Mouse (Mus musculus) heart, embryonic 11.5 days (tissue): ENCODE results near the gene Trafd1. TPM values are rescaled to one million over a fixed set of nuclear protein-coding genes. Genes with fewer than 3 reads are reported as not detected.

Source experiments
- ATAC-seq: fragments of 200-750 bp; cut with Nextera tagmentation; replicated peaks from 2 replicates; pipeline ENCODE4 v1.8.0; 2017; ENCODE audit warnings: moderate library complexity; ENCODE audit not compliant: insufficient number of reproducible peaks, low FRiP score, low TSS enrichment
- H3K27ac ChIP-seq: fragments of 300-500 bp; sonication (generic); 2 replicates; pipeline ENCODE4 v1.5.1; 2014; ENCODE audit warnings: mild to moderate bottlenecking, low read depth, low read length
- H3K27me3 ChIP-seq: fragments of 300-500 bp; sonication (generic); 2 replicates; pipeline ENCODE4 v1.6.1; 2014; ENCODE audit warnings: mild to moderate bottlenecking, low read length, mixed read lengths; ENCODE audit not compliant: control insufficient read depth, insufficient read depth
- H3K36me3 ChIP-seq: fragments of 300-500 bp; sonication (generic); 2 replicates; pipeline ENCODE4 v1.6.1; 2014; ENCODE audit warnings: mild to moderate bottlenecking, low read length, moderate library complexity, mixed read lengths; ENCODE audit not compliant: control insufficient read depth, insufficient read depth
- H3K4me1 ChIP-seq: fragments of 300-500 bp; sonication (generic); 2 replicates; pipeline ENCODE4 v1.6.1; 2014; ENCODE audit warnings: low read length; ENCODE audit not compliant: control insufficient read depth, insufficient read depth
- H3K4me2 ChIP-seq: fragments of 300-500 bp; sonication (generic); 2 replicates; pipeline ENCODE4 v1.6.1; 2014; ENCODE audit warnings: mild to moderate bottlenecking, moderate library complexity
- H3K4me3 ChIP-seq: fragments of 300-500 bp; sonication (generic); 2 replicates; pipeline ENCODE4 v1.5.1; 2014; ENCODE audit warnings: low read depth, low read length
- H3K9ac ChIP-seq: fragments of 300-500 bp; sonication (generic); 2 replicates; pipeline ENCODE4 v1.6.1; 2014; ENCODE audit warnings: mild to moderate bottlenecking, low read depth, low read length, moderate library complexity
- H3K9me3 ChIP-seq: fragments of 300-500 bp; sonication (generic); replicated peaks from 2 replicates; pipeline ENCODE4 v1.6.1; 2016; ENCODE audit warnings: low read length; ENCODE audit not compliant: control insufficient read depth
- WGBS: fragments of 180-500 bp; shearing (Covaris S2); extraction: QIAGEN DNeasy Blood & Tissue Kit; methylation state at CpG from one replicate; pipeline ENCODE4 v1.1.7; 2014; ENCODE audit not compliant: insufficient replicate concordance; 5-methylcytosine and 5-hydroxymethylcytosine counted together
- polyA plus RNA-seq: library from polyadenylated mRNA; unstranded; fragments of >200 nt; fragmentation: Nextera tagmentation; extraction: Ambion mirVana; gene quantifications from 2 replicates; pipeline ENCODE4 v1.2.1, GENCODE M21; 2014

Trafd1 gene
- polyA plus RNA-seq, 1 experiment from 2014 or later, result 60.6 TPM

DNA sequence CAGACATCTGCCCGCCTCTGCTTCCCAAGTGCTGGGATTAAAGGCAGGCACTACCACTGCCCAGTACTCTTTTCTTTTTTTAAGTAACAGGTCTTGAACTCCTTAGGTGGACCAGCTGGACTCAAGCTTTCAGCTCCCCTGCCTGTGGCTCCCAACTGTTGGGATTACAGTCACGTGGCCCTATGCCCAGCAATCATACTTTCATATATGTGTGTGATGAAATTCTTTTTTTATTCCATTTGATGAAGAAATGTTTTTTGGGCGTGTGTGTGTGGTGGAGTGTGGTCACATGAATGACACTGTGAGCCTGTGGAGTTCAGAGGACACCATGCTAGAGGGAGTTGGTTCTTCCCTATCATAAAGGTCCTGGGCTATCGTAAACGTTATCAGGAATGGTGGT is 14.1 kb upstream of the Trafd1 start:
- H3K4me3 ChIP-seq, result no peak overlapping the region
- H3K9ac ChIP-seq, result no peak overlapping the region
- H3K4me1 ChIP-seq, result peaks cover 20% of the 10 kb centered on the region
- H3K9me3 ChIP-seq, result no peaks in the 10 kb centered on the region
- no peak overlapping the region for H3K27ac ChIP-seq
- no peaks in the 10 kb centered on the region; the same call in 1 of the 2 replicates for H3K36me3 ChIP-seq
- peak overlapping the region; percentile 95 for H3K4me2 ChIP-seq
- ATAC-seq, result no peak
- H3K27me3 ChIP-seq, result no peaks in the 10 kb centered on the region
- WGBS, result 78% methylated on average over 5 of the region's 5 CpGs

DNA sequence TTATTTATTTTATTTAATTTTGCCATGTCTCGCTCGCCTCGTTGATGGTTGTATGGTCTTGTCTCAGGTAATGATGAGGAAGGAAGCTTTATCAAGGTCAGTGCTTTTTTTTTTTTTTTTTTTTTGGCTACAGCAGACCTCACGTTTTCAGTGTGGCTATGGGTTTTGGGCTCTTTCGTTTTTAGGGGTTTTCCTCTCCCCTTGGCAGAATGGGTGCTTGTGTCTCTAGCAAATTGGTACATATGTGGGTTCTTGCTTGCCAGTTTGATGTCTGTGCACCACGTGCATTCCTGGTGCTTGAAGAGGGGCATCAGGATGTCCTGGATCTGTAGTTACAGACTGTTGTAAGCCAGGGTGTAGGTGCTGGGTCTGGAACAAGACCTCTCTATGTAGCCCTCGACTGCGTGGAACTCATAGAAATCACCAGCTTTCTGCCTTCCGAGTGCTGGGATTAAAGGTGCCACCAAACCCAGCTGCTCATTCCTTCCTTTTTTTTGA is 13.6 kb upstream of the Trafd1 start:
- Histone ChIP-seq H3K36me3 (no peaks in the 10 kb centered on the region; the same call in 1 of the 2 replicates), H3K4me1 (peaks cover 20% of the 10 kb centered on the region), H3K27me3 (no peaks in the 10 kb centered on the region), H3K4me2 (peak overlapping the region; percentile 95), H3K9me3 (no peaks in the 10 kb centered on the region), H3K4me3 (peak overlapping the region; percentile 97), H3K27ac (no peak overlapping the region), H3K9ac (peak overlapping the region; percentile 90)
- 42% methylated on average over 9 of the region's 9 CpGs for WGBS
- ATAC-seq, result no peak

DNA sequence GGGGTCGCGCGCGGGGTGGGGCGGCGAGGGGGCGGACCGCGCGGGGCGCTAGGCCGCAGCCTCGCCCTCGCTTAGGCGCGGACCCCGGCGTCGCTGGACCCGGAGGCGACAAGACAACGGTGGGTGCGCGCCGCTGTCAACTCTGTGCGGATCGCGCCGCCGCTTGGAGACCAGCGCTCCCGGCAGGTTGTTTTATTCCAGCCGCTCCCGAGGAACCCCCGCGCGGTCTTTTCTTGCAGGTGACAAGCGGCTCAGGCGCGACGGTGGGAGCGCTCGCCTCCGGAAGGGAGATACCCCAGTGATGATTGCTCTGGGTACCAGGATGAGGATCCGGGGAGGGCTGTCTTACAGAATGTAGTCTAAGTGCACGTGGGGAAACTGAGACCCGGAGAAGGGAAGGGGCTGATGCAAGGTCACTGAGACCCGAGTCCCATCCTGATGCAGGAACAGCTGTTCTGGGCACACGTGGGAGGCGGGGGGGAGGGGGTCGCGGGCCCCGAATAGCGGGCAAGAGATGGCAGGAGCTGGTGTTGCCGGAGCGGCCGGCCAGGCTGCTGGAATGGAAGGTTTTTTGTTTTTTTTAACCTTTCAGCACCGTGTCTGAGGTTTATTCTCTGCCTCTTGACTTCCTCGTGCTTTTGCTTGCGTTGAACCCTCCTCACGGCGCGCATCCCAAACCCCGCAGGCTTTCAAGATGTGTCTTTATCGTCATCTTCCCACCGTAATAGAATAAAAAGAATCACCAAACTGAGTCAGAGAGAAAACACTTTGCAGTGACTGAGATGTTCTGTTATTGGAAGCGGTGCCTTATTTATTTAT is 12.9 kb upstream of the Trafd1 start:
- H3K9me3 ChIP-seq, result no peaks in the 10 kb centered on the region
- H3K9ac ChIP-seq, result peak overlapping the region; percentile 90
- no peaks in the 10 kb centered on the region for H3K27me3 ChIP-seq
- H3K4me2 ChIP-seq, result peak overlapping the region; percentile 95
- peak overlapping the region; percentile 57; the same call in 1 of the 2 replicates for H3K27ac ChIP-seq
- no peaks in the 10 kb centered on the region; the same call in 1 of the 2 replicates for H3K36me3 ChIP-seq
- WGBS, result under 1% methylated on average over 67 of the region's 67 CpGs
- H3K4me1 ChIP-seq, result peaks cover 18% of the 10 kb centered on the region
- ATAC-seq, result peak; percentile 62
- peak overlapping the region; percentile 97 for H3K4me3 ChIP-seq

DNA sequence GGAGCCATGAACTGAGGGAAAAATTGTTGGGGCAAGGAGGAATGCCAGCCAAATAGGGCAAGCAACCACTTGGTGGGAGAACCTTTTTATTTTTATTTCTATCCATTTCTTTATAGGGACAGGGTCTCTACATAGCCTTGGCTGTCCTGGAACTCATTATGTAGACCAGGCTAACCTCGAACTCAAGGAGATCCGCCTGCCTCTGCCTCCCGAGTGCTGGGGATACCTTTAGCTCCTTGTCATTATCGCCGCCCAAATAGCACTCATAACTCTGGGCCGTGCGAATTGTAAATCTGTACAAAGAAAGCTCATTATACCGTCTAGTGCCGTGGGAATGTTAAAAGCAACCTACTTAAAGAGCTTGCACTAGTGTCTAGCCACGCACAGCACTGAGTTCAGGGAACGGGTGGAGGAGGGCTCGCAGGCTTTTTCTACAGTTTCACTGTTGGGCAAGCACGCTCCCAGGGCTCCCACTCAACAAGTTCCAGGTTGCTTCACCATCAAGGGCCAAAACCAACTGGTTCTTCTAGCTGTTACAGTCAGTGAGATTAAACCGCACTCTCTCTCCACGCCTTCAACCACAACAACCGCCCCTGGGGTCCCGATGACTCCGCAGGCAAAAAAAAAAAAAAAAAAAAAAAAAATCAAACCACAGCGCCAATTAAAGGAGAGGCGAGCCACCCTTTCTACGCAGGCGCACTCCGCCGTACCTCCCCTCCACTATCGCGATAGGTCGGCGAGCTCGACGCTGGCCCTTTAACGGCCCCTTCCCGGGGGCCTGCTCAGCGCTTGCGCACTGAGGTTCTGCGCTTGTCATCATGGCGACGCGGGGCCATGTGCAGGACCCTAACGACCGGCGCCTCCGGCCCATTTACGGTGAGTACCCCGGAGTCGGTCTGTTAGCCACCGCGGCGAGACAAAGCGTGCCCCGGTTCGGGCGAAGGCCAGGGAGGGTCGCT is 12.0 kb upstream of the Trafd1 start, which contains the start of gene Naa25:
Naa25 (plus strand) TSS at position 750 of the 959 bp plus-strand sequence.
- H3K4me1 ChIP-seq, result peaks cover 17% of the 10 kb centered on the region

DNA sequence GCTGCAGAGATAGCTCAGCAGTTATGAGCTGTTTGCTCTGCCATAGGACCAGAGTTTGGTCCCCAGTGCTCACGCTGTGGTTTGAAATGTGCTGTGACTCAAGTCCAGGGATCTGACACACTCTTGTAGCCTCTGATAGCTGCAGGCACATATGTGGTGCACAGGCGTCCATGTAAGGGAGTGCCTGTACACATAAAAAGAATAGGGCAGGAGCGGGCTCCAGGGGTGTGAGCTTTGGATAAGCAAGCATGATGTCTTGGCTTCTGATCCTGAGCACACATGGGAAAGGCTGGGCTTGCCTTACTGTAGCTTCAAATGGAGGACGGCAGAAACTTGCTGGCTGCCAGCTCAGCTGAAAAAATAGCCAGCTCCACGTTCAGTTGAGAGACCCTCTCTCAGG is 10.2 kb upstream of the Trafd1 start:
- ATAC-seq, result no peak
- no peaks in the 10 kb centered on the region for H3K27me3 ChIP-seq
- H3K9ac ChIP-seq, result no peak overlapping the region
- 71% methylated on average over 5 of the region's 5 CpGs for WGBS
- peaks cover 13% of the 10 kb centered on the region for H3K4me1 ChIP-seq
- no peak overlapping the region for H3K4me2 ChIP-seq
- no peaks in the 10 kb centered on the region for H3K36me3 ChIP-seq
- H3K4me3 ChIP-seq, result no peak overlapping the region
- no peak overlapping the region for H3K27ac ChIP-seq
- H3K9me3 ChIP-seq, result no peaks in the 10 kb centered on the region

More for the DNA sequence above, 12.0 kb upstream of the Trafd1 start, which contains the start of gene Naa25:
- Histone ChIP-seq H3K27me3 (no peaks in the 10 kb centered on the region), H3K27ac (peak within 1 kb of the TSS; percentile 86), H3K4me3 (peak within 1 kb of the TSS; percentile 97), H3K4me2 (peak within 1 kb of the TSS; percentile 95), H3K36me3 (no peaks in the 10 kb centered on the region; the same call in 1 of the 2 replicates), H3K9me3 (no peaks in the 10 kb centered on the region), H3K9ac (peak within 1 kb of the TSS; percentile 90)
- peak; percentile 93 for ATAC-seq
- WGBS, result 9% methylated on average over 52 of the region's 53 CpGs

DNA sequence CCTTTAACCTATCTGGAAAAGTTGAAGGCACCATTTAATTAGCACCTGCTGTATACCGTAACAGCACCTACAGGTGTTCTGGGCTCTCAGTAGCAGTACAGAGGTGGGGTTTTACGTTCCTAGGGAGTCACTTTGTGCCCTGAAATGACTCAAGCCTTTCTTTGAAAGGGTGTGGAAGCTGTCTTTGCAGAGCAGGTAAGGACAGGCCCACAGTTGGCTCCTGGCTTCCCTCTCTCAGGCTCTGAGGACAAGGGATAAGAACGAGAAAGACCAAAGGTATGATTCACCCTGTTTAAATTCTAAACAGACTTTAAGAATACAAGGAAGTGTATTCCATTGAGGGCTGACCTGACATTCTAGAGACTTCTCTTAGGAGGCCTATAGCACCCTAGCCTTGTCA is 8.0 kb upstream of the Trafd1 start:
- H3K4me2 ChIP-seq, result no peak overlapping the region
- no peaks in the 10 kb centered on the region for H3K27me3 ChIP-seq
- H3K9me3 ChIP-seq, result no peaks in the 10 kb centered on the region
- H3K4me3 ChIP-seq, result no peak overlapping the region
- no peaks in the 10 kb centered on the region; the same call in 1 of the 2 replicates for H3K4me1 ChIP-seq
- no peak overlapping the region for H3K9ac ChIP-seq
- H3K36me3 ChIP-seq, result no peaks in the 10 kb centered on the region
- no peak overlapping the region for H3K27ac ChIP-seq
- 81% methylated on average over 3 of the region's 3 CpGs for WGBS
- ATAC-seq, result no peak

DNA sequence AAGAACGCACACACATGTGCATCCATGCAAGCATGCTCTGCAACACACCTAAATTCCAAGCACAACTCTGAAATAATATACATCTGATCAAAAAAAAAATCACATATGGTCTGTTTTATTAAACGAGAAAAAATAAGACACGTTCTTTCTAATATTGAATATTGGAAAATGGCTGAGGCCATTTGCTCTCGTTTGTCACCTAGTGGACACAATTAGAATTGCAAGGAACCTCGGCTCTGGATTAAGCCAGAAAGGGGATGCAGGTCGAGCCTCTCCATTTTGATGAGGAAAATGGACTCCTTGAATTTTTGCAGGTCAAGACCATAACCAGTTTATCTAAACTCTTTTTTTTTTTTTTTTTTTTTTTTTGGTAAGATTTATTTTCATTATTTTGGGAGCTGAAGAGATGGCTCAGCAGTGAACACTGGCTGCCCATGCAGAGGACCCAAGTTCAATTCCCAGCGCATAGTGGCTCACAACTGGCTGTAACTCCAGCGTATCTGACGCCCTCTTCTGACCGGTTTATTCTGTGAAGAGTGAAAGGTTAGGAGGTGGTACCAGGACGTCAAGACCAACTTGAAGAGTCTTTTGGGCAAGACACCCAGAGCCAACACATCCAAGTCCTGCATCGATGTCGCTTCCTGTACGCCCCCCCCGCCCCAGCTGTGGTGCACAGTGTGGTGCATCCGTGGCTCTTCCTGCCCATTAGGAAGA is 7.4 kb upstream of the Trafd1 start:
- 55% methylated on average over 16 of the region's 16 CpGs for WGBS
- Histone ChIP-seq H3K4me1 (no peaks in the 10 kb centered on the region), H3K9me3 (no peaks in the 10 kb centered on the region), H3K27ac (no peak overlapping the region), H3K4me3 (no peak overlapping the region), H3K36me3 (no peaks in the 10 kb centered on the region), H3K9ac (no peak overlapping the region), H3K27me3 (no peaks in the 10 kb centered on the region), H3K4me2 (no peak overlapping the region)
- ATAC-seq, result no peak

DNA sequence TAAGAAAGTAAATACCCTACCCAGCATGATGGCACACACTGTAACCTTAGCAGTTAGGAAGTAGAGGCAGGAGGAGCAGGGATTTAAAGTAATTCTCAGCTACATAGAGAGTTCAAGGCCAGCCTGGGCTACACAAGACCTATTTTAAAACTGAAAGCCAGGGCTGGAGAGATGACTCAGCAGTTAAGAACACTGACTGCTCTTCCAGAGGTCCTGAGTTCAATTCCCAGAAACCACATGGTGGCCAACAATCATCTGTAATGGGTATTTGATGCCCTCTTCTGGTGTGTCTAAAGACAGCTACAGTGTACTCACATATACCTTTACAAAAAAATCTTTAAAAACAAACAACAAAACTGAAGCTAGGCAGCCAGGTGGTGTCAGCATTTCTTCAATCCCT is 4.3 kb upstream of the Trafd1 start:
- Histone ChIP-seq H3K36me3 (no peaks in the 10 kb centered on the region), H3K4me2 (no peak overlapping the region), H3K4me1 (peaks cover 5% of the 10 kb centered on the region; the same call in 1 of the 2 replicates), H3K27ac (no peak overlapping the region), H3K27me3 (no peaks in the 10 kb centered on the region), H3K9me3 (no peaks in the 10 kb centered on the region), H3K9ac (no peak overlapping the region), H3K4me3 (no peak overlapping the region)
- ATAC-seq, result no peak
